Mouse (Mus musculus) lung, postnatal 4 days (tissue): ENCODE measurements around the gene Nthl1.

Experiments
- DNase-seq, 2 experiments: peaks; one replicate each; pipeline ENCODE4 v3.0.0; 2021

The Nthl1 gene

DNA sequence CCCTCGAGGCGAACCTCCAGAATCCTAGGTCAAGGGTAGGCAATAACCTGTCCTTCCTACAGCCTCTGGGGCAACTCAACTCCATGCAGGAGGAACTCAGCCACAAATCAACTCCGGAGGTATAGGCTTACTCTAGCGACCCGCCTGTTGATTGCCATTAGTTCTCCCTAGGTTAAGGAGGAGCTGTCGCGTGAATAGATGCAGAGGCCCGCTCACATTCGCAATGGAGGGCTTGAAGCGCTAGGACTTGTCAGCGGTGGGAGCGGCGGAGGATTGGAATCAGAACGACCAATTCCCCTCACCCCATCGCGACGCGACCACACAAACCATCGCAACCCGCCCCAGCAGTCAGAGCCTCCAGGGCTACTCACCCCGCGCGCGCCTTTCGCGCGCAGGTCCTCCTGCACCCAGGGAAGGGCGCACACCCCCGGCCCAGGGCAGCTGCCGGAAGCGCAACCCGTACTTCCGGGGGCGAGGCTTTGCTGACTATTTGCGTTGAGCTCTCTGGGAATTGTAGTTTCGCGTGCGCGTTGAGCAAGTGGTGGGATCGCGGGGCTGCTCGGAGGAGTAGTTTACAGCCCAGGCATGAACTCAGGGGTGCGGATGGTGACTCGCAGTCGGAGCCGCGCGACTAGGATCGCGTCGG is at the start of gene Nthl1, which contains the start of gene Tsc2:
TSS of gene Nthl1 (plus strand) at position 514 of the 646 bp plus-strand sequence.
TSS of gene Tsc2 (minus strand) at position 464 of the 646 bp plus-strand sequence.
- peak; percentile 88 to 90 for DNase-seq

DNA sequence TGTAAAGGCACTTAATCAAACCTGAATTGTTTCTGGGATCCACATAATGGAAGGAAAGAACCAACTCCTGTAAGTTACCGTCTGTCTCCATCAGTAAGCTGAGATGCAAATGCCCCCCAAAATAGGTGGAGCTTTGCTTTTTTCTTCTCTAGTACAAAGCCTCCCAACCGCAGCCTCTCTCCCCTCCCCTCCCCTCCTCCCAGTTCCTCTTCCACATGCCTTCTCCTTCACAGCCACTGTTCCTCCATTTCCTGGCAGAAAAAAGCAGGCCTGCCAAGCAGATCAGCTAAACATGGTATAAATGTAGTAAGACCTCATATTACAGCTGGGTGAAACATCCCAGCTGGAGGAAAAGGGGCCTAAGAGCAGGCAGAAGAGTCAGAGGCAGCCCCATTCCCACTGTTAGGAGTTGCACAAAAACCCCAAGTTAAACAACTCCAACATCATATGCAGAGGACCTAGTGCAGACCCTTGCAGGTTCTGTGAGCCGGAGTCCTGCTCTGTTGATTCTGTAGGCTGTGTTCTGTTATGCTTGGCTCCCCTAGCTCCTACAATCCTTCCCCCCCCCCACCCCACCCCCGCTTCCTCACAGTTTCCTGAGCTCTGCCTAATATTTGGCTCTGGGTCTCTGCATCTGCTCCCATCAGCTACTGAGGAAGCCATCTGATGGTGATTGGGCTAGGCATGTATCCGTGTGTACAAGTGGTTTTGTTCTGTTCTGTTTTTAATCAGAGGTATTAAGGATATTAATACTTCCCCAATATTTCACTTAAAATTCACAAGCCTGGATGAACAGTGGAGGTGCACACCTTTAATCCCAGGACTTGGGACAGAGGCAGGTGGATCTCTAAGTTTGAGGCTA is 48.6 kb upstream of the Nthl1 start:
- no peak for DNase-seq

DNA sequence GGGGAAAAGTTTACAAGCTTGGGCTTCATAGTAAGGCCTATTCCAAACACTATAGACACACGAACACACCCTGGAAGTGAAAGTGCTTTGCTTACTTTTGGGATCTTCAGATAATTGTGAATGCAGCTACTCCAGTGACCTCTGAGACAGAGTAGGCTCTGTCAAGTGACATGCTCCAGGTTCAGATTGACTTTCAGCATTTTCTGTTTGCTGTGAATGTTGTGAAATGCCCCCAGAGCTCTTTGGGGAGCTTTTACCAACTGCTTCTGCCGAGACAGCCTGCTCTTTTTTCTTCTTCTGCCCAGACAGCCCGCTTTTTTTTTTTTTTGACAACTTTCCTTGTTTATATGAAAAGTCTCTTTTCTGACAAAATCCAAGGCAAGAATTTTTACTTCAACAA is 48.0 kb upstream of the Nthl1 start:
- no peak for DNase-seq

GRCm38 (mm10) chr17:24586532-24586931 is 45.9 kb upstream of the Nthl1 start:
- DNase-seq: no peak

DNA sequence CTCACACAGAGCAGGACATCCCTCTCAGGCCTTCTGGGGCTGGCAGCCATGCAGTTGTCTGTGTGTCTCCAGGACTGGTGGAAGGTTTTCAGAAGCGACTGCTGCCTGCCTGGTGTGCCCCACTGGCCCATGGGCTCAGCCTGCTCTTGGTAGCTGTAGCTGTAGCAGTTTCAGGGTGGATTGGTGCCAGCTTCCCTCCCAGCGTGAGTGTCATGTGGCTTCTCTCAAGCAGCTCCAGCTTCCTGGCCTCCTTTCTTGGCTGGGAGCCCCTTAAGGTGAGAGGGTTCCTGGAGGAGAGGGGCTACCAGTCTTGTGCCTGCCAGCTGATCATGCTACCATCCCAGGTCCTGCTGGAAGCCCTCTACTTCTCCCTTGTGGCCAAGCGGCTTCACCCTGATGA is 41.5 kb upstream of the Nthl1 start:
- no peak for DNase-seq

GRCm38 (mm10) chr17:24591695-24592094 is 40.8 kb upstream of the Nthl1 start:
- no peak for DNase-seq

DNA sequence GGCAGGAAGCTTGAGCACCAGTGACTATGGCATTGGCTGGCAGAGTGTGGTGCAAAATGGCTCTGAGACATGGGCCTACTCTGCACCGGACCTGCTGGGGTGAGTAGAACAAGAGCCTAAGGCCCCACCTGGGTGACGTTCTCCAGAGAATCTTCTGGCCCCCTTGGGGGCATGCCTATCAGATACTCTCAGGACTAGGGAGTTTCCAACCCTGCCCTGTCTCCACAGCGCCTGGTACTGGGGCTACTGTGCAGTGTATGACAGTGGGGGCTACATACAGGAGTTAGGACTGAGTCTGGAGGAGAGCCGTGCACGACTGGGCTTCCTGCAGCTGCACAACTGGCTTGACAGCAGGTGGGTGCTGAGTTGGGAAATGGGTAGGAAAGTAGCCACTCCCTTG is 39.2 kb upstream of the Nthl1 start:
- no peak for DNase-seq

- no peak for DNase-seq
Measured at GRCm38 (mm10) chr17:24593992-24594890, 38.2 kb upstream of the Nthl1 start.

- DNase-seq: peak; percentile 33 to 63
Measured at GRCm38 (mm10) chr17:24595126-24596072, 37.1 kb upstream of the Nthl1 start.

DNA sequence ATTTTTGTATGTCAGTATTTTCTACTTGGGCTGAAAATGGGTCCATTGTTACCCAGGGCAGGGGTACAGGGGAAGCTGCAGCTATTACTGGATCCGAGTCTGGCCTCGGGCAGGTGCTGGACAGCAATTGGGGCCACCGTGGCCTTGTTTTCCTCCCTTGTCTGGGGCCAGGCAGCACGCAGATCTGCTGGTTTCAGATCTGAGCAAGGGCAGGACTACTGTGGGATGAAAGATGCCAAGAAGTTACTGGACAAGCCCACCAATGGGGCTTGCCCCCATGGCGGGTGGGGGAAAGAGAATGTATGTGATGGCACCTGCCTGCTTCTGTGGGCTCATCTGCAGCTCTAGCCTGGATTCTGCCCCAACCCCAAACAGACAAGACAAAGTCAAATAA is 36.4 kb upstream of the Nthl1 start:
- DNase-seq: no peak

GRCm38 (mm10) chr17:24596471-24597183 is 35.9 kb upstream of the Nthl1 start:
- DNase-seq: no peak

DNA sequence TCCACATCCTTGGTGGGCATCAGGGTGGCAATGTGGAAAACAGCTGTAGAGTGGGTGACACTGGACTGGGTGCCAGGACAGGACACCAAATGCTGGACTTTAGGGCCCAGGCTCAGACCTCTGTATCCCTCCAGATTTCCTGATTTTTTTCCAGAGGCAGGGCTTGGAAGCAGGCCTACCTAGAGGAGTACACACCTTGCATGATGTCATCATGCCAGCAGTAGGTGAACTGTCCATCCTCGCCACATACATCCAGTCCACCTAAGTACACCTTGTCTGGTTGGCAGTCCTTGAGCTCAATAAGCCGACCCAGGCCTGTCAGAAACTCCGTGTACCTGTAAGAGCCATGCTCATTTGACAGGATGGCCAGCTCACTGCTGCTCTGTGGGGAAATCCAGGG is 34.5 kb upstream of the Nthl1 start:
- DNase-seq: no peak

DNA sequence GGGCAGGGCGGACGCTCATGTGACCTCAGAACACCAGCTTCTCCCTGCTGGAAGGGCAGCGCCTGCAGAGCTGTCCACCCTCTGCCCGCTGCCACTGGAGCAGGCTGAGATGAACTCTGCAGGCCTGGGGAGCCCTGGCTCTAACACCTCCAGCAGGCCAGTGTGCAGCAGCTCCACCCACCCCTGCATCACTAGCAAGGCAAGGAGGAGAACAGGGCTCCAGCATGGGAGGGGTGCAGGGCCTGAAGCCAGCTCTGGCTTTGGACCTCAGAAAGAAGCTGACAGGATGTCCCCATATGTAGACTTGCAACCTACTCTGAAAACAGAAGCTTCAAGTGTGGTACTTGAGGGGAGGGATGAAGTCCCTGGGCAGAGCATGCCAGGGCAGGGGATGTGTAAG is 32.0 kb upstream of the Nthl1 start:
- no peak for DNase-seq

- DNase-seq: no peak
Measured at GRCm38 (mm10) chr17:24603961-24604360, 28.5 kb upstream of the Nthl1 start.

DNA sequence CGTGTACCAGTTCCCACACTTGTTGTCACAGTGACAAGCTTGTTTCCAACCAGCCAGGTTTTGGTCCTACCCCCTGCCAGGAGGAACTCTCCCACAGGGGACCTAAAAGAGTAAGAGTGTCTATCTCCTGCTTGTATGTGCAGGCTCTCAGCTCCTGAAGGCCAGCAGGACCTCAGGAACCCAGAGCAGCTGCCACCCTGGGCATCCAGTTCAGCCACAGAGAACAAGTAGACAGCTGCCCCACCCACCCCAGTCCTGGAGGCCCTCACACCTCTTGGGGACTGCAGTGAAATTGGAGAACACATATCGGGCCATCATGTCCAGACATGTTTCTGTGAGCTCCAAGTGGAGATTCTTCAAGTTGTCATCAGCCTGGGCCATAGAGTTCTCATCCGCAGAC is 27.9 kb upstream of the Nthl1 start:
- no peak for DNase-seq

DNA sequence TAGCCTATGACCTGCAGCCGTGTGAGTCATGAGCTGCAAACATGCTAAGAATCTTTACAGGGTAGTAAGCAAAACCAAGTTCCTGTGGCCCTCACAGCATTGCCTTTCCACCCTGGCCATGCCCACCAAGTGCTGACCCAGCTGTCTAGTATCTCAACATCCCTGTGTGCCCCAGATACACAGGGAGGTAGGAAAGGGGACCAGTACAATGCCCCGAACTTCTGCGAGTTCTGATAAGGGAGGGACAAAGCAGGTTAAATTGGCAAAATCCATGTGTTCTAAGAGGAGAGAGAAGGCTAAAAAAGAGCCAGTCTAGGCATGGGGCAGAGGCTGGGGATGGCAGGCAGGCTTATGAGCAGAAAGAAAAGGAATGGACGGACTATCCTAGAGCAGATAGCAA is 24.1 kb upstream of the Nthl1 start:
- no peak for DNase-seq

GRCm38 (mm10) chr17:24608874-24609273 is 23.6 kb upstream of the Nthl1 start:
- DNase-seq: no peak

DNA sequence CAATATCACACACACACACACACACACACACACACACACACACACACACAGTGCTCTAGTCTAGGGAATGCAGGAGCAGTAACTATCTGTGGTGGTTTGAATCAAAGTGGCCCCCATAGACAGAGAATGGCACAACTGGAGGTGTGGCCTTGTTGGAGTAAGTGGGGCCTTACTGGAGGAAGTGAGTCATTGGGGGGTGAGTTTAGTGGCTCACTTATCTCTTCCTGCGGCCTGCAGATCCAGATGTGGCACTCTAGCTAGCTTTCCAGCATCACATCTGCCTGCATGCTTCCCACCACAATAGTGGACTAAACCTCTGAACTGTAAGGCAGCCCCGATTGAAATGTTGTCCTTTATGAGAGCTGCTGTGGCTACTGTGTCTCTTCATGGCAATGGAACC is 21.8 kb upstream of the Nthl1 start:
- DNase-seq: no peak

DNA sequence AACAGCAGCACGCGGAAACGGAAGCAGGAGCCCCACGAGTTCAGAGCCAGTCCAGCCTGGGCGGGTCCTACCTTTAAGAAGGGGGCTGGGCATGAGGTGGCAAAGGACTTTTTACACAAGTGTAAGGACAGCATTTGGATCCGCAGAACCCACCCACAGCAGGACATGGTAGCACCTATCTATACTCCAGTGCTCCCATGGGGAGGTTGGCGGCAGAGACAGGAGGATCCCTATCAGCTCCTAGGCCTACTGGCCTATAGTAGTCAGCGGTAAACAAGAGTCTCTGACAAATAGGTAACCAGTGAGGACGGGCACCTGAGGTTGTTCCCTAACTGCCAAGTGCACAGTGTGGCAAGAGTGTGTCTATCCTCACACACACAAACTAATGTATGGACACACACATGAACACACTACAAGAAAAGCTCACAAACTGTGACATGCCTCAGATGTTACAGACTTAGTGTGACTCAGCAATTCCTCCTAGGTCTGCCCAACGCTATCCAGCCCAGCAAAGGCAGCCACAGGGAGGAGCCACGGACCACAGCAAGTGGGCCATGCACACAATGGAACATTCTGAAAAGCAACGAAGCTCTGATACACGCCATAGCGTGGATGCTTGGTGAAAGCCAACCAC is 14.8 kb upstream of the Nthl1 start:
- DNase-seq: no peak

DNA sequence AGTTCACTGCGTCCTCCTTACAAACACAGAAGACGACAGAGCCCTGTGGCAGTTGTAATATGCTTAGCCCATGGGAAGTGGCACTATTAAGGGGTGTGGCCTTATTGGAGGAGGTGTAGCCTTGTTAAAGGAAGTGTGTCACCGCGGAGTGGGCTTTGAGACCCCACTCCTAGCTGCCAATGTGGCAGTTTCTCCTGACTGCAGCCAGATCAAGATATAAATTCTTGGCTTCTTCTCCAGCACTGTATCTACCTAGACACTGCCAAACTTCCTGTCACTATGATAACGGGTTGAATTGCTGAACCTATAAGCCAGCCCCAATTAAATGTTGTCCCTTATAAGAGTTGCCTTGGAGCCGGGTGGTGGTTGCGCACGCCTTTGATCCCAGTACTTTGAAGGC is 7.0 kb upstream of the Nthl1 start:
- no peak for DNase-seq

- DNase-seq: peak; percentile 70 to 83
Measured at GRCm38 (mm10) chr17:24628646-24629045, 3.8 kb upstream of the Nthl1 start.
